Mouse (Mus musculus) neural tube, embryonic 15.5 days (tissue): ENCODE data around the gene Sytl1. TPM values are rescaled to one million over a fixed set of nuclear protein-coding genes. Genes with fewer than 3 reads are reported as not detected.

ENCODE experiments used
- ATAC-seq: fragments of 200-750 bp; cut with Nextera tagmentation; 2 replicates; pipeline ENCODE4 v1.8.0; 2017; ENCODE audit warnings: mild to moderate bottlenecking, moderate TSS enrichment, moderate library complexity; ENCODE audit not compliant: low FRiP score
- H3K27ac ChIP-seq: fragments of 300-500 bp; sonication (generic); replicated peaks from 2 replicates; pipeline ENCODE4 v1.5.1; 2015; ENCODE audit warnings: mild to moderate bottlenecking, inconsistent platforms
- H3K27me3 ChIP-seq: fragments of 300-500 bp; sonication (generic); replicated peaks from 2 replicates; pipeline ENCODE4 v1.6.1; 2015; ENCODE audit warnings: inconsistent platforms
- H3K36me3 ChIP-seq: fragments of 300-500 bp; sonication (generic); 2 replicates; pipeline ENCODE4 v1.6.1; 2015; ENCODE audit warnings: inconsistent platforms
- H3K4me1 ChIP-seq: fragments of 300-500 bp; sonication (generic); 2 replicates; pipeline ENCODE4 v1.6.1; 2015; ENCODE audit warnings: inconsistent platforms
- H3K4me2 ChIP-seq: fragments of 300-500 bp; sonication (generic); 2 replicates; pipeline ENCODE4 v1.6.1; 2015; ENCODE audit warnings: inconsistent platforms, mild to moderate bottlenecking, moderate library complexity
- H3K4me3 ChIP-seq: fragments of 300-500 bp; sonication (generic); replicated peaks from 2 replicates; pipeline ENCODE4 v1.5.1; 2015; ENCODE audit warnings: mild to moderate bottlenecking, inconsistent platforms
- H3K9ac ChIP-seq: fragments of 300-500 bp; sonication (generic); replicated peaks from 2 replicates; pipeline ENCODE4 v1.6.1; 2015; ENCODE audit warnings: mild to moderate bottlenecking, inconsistent platforms
- H3K9me3 ChIP-seq: fragments of 300-500 bp; sonication (generic); replicated peaks from 2 replicates; pipeline ENCODE4 v1.6.1; 2016; ENCODE audit warnings: inconsistent platforms
- WGBS: fragments of 180-500 bp; shearing (Covaris S2); methylation state at CpG from one replicate; pipeline ENCODE4 v1.1.7; 2015; ENCODE audit warnings: mixed read lengths; 5-methylcytosine and 5-hydroxymethylcytosine counted together
- polyA plus RNA-seq: library from polyadenylated mRNA; unstranded; fragments of >200 nt; fragmentation: Nextera tagmentation; extraction: Ambion mirVana; gene quantifications from 2 replicates; pipeline ENCODE4 v1.2.1, GENCODE M21; 2015

Sytl1 gene
- polyA plus RNA-seq, 1 experiment from 2014 or later: 0.20 TPM

DNA sequence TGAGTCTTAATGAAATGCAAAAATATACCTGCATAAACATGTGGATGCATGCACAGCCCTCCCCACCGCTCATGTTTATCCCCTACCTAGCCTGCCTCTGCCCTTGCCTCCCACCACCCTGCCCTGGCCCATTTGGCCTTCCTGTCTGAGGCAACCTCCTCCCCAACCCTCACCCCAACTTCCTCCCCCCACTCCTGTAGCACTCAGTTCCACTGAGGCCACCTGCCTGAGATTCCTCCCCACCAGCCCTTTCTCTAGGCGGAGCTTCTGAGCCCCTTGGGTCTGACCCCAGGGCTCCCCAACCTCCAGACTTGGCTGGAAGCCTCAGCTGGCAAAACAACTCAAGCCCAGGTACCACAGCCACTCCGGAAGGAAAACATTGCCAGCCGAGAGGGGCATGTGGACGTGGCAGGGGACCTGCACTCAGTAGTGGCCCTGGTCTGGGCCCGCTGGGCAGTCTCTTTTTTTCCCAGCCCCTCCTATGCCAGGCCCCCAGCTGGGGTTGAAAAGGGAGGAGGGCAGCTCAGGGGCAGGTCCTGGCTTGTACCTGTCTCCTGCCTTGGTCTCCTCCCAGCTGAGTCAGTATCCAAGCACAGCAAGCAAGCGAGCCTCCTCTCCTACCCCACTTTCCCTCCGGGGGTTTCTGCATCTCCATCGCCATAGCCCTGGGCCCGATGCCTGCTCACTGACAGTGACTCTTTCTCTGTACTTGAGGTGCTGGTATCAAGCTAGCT is 1.1 kb downstream of the Sytl1 start:
- ATAC-seq: no peak
- 52% methylated on average over 10 of the region's 10 CpGs for WGBS
- H3K9me3 ChIP-seq: no peaks in the 10 kb centered on the region
- H3K4me3 ChIP-seq: no peak overlapping the region
- peaks cover 2% of the 10 kb centered on the region; the same call in 1 of the 2 replicates for H3K4me1 ChIP-seq
- no peak overlapping the region for H3K27ac ChIP-seq
- peaks cover 9% of the 10 kb centered on the region for H3K27me3 ChIP-seq
- no peak overlapping the region for H3K4me2 ChIP-seq
- H3K36me3 ChIP-seq: peaks cover 34% of the 10 kb centered on the region
- no peak overlapping the region for H3K9ac ChIP-seq

DNA sequence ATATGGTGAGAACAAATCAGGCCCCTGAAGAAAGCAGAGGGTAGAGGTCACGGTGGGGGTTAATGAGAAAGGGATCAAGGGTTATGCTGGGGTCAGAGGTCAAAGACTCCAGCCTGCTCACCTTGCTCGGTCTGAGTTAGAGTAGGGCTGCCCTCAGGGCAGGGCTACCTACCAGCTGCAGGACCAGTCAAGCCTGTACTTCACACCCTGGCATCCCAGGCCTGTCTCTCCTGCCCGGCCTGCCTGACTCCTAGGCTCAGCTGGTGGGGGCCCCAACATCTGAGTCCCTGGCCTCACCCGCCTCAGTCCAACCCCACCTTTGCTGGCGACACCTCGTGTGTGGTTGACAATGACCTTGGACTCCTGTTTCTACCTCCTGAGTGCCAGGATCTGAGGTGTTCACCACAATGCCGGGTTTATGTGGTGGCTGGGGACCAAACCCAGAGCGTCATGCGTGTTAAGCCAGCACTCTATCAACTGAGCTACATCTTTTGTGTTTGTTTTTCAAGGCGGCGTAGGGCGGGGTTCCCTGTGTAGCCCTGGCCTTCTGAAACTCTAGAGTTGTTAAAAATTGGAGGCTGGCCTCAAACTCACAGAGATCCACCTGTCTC is 5.0 kb downstream of the Sytl1 start:
- WGBS: 85% methylated on average over 12 of the region's 12 CpGs

DNA sequence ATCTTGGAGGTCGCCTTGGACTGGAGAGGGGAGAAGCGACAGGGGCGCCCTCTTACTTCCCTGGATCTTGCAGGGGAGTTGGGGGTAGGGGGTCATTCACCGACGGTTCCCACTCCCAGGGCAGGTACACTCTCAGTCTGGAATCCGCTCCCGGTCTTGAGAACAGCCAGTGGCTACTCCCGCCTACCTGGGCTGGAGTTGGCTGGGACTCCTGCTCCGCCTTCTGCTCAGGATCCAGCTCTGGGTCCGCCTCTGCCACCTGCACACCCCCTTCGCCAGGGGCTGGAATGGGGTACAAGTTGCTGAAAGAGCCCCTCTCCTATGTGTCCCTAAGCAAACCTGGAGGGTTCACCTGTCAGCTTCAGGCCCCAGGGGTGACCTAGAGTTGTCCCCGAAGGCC is 5.7 kb downstream of the Sytl1 start:
- Histone ChIP-seq H3K4me3 (no peak overlapping the region), H3K27ac (no peak overlapping the region), H3K9ac (no peak overlapping the region), H3K9me3 (no peaks in the 10 kb centered on the region), H3K36me3 (no peaks in the 10 kb centered on the region), H3K4me1 (peaks cover 4% of the 10 kb centered on the region; the same call in 1 of the 2 replicates), H3K27me3 (peaks cover 44% of the 10 kb centered on the region), H3K4me2 (no peak overlapping the region)
- 40% methylated on average over 12 of the region's 12 CpGs for WGBS
- no peak for ATAC-seq

More for the DNA sequence above, 5.0 kb downstream of the Sytl1 start:
- H3K27ac ChIP-seq: no peak overlapping the region
- peaks cover 37% of the 10 kb centered on the region for H3K27me3 ChIP-seq
- H3K9ac ChIP-seq: no peak overlapping the region
- no peak overlapping the region for H3K4me2 ChIP-seq
- no peak for ATAC-seq
- no peaks in the 10 kb centered on the region for H3K36me3 ChIP-seq
- peaks cover 4% of the 10 kb centered on the region; the same call in 1 of the 2 replicates for H3K4me1 ChIP-seq
- H3K9me3 ChIP-seq: no peaks in the 10 kb centered on the region
- no peak overlapping the region for H3K4me3 ChIP-seq

DNA sequence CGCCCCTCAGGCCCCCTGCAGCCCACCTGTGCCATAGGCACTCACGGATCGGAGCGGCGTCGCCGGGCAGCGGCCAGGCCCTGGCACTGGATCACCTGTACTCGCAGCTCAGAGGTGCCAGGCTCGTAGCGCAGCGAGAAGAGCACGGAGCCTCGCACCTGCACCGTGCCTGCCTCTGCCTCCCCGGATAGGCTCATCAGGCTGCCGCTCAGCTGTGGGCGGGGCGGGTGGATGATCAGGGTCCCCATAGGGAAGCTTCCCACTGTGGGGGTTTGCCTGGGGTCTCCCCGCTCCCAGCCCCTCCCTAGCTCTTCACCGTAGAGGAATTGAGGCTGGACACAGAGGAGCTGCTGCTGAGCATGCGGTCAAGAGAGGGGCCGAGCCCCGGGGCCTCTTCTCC is 6.1 kb downstream of the Sytl1 start:
- no peak overlapping the region for H3K4me3 ChIP-seq
- H3K4me2 ChIP-seq: 0 out of 2 replicates have a peak overlapping the region, but pooled peaks have one; percentile 17
- H3K27ac ChIP-seq: no peak overlapping the region
- WGBS: 15% methylated on average over 24 of the region's 24 CpGs
- H3K27me3 ChIP-seq: peaks cover 48% of the 10 kb centered on the region
- no peak overlapping the region for H3K9ac ChIP-seq
- no peaks in the 10 kb centered on the region for H3K9me3 ChIP-seq
- H3K4me1 ChIP-seq: peaks cover 4% of the 10 kb centered on the region; the same call in 1 of the 2 replicates
- H3K36me3 ChIP-seq: no peaks in the 10 kb centered on the region
- ATAC-seq: no peak

DNA sequence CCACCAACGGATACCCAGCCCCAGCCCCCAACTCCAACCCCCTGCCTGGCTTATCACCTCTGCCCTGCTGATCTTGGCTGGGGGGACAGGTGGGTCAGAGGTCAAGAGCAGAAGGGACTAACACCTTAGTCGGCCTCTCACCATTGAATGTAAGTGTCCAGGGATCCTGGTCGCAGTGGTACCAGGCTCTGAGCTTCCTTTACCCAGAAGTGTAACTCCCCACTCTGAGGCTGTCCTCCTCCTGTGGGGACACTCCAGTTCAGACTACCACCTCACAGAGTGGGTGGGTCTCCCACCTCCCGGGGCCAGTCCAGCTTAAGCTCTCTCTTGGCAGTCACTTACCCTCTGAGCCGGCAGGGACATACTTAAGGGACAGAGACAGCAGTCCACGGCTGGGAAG is 7.5 kb downstream of the Sytl1 start:
- no peak for ATAC-seq
- Histone ChIP-seq H3K27me3 (peaks cover 61% of the 10 kb centered on the region), H3K4me1 (peaks cover 15% of the 10 kb centered on the region), H3K9ac (no peak overlapping the region), H3K4me2 (no peak overlapping the region), H3K4me3 (no peak overlapping the region), H3K9me3 (no peaks in the 10 kb centered on the region), H3K27ac (no peak overlapping the region), H3K36me3 (no peaks in the 10 kb centered on the region)
- 71% methylated on average over 6 of the region's 6 CpGs for WGBS

- Histone ChIP-seq H3K36me3 (no peaks in the 10 kb centered on the region), H3K9me3 (no peaks in the 10 kb centered on the region), H3K4me1 (peaks cover 16% of the 10 kb centered on the region), H3K4me2 (no peak overlapping the region), H3K4me3 (no peak overlapping the region), H3K9ac (no peak overlapping the region), H3K27ac (no peak overlapping the region), H3K27me3 (peaks cover 79% of the 10 kb centered on the region)
- ATAC-seq: no peak
- 45% methylated on average over 12 of the region's 12 CpGs for WGBS
These were observed 9.5 kb downstream of the Sytl1 start for GRCm38 (mm10) chr4:133253412-133253811.

- no peaks in the 10 kb centered on the region for H3K36me3 ChIP-seq
- no peak overlapping the region for H3K4me3 ChIP-seq
- no peak overlapping the region for H3K4me2 ChIP-seq
- H3K27me3 ChIP-seq: peaks cover 84% of the 10 kb centered on the region
- H3K9ac ChIP-seq: no peak overlapping the region
- WGBS: 50% methylated on average over 4 of the region's 4 CpGs
- peaks cover 16% of the 10 kb centered on the region for H3K4me1 ChIP-seq
- no peaks in the 10 kb centered on the region for H3K9me3 ChIP-seq
- no peak overlapping the region for H3K27ac ChIP-seq
- ATAC-seq: no peak
These were observed 10.8 kb downstream of the Sytl1 start for GRCm38 (mm10) chr4:133252089-133252488.

DNA sequence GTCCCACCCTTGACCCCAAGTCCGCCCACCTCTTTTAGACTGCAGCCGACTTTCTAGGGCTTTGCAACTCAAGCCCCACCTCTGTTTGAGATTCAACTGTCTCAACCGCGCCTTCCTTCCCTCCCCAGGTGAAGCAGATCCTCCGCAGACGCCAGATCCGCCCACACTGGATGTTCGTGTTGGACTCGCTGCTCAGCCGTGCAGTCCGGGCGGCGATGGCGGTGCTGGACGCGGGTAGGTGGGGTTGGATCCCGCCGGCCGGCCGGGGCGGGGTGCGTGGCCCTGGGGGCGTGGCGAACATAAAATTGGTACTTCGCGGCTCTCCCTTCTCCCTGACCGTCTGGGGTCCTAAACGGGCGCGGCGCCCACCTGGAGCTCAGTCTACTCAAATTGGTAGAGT is 11.7 kb downstream of the Sytl1 start:
- peak overlapping the region; percentile 31 for H3K4me3 ChIP-seq
- no peak overlapping the region for H3K27ac ChIP-seq
- H3K36me3 ChIP-seq: no peaks in the 10 kb centered on the region
- H3K4me2 ChIP-seq: peak overlapping the region; percentile 55
- no peaks in the 10 kb centered on the region for H3K9me3 ChIP-seq
- peaks cover 84% of the 10 kb centered on the region for H3K27me3 ChIP-seq
- H3K9ac ChIP-seq: peak overlapping the region; percentile 38
- peaks cover 12% of the 10 kb centered on the region for H3K4me1 ChIP-seq
- WGBS: 2% methylated on average over 31 of the region's 31 CpGs
- no peak for ATAC-seq

GRCm38 (mm10) chr4:133250609-133251008 is 12.3 kb downstream of the Sytl1 start:
- Histone ChIP-seq H3K9me3 (no peaks in the 10 kb centered on the region), H3K27me3 (peaks cover 84% of the 10 kb centered on the region), H3K4me1 (peaks cover 12% of the 10 kb centered on the region), H3K9ac (peak overlapping the region; percentile 38; the same call in 1 of the 2 replicates), H3K4me3 (peak overlapping the region; percentile 31), H3K4me2 (peak overlapping the region; percentile 55), H3K27ac (no peak overlapping the region), H3K36me3 (no peaks in the 10 kb centered on the region)
- 2% methylated on average over 22 of the region's 22 CpGs for WGBS
- 0 out of 2 replicates have a peak, but pooled peaks have one; percentile 31 for ATAC-seq

DNA sequence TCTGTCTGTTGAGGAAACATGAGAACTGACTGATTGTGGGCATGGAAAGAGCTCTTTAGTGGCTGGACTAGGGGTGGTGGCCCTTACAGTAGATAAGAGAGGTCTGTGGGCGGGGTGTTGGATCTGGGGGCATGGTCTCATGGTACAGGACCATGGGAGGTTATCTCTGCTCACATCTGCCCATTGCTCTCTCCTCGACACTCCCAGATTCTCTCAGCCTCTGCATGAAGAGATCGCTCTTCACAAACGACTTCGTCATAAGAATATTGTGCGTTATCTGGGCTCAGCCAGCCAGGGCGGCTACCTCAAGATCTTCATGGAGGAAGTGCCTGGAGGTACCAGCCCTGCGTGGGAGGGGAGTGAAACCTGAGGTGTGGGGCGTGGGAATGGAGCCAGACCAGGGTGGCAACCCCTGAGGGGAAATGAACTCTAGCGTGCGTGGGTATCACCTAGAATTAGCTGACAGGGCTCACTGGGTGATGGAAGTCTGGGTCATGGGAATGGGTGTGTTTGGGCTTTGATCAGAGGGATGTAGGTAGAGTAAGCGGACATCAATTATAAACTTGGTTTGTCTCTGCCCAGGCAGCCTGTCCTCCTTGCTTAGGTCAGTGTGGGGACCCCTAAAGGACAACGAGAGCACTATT is 15.0 kb downstream of the Sytl1 start:
- no peak for ATAC-seq
- H3K27me3 ChIP-seq: peaks cover 86% of the 10 kb centered on the region
- H3K4me2 ChIP-seq: no peak overlapping the region
- H3K9ac ChIP-seq: no peak overlapping the region
- H3K4me3 ChIP-seq: no peak overlapping the region
- WGBS: 81% methylated on average over 13 of the region's 13 CpGs
- H3K36me3 ChIP-seq: no peaks in the 10 kb centered on the region
- peaks cover 12% of the 10 kb centered on the region for H3K4me1 ChIP-seq
- H3K9me3 ChIP-seq: no peaks in the 10 kb centered on the region
- H3K27ac ChIP-seq: no peak overlapping the region

DNA sequence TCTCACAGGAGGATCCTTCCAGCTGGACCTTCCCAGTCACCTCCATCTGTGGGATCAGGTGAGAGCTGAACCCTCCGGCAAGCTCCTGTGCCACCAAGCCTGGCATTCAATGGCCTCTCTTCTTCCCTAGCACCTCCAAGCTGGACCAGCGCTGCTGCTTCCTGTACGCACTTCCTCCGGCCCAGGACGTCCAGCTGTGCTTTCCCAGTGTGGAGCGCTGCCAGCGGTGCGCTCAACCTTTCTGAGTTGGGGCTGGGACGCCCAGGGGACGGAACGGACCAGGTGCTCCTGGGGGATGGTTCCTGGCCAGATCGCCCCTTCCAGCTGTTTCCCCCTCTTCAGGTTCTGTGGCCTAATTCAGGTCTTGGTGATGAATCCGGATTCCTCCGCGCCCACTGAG is 15.8 kb downstream of the Sytl1 start:
- 28% methylated on average over 15 of the region's 15 CpGs for WGBS
- no peak overlapping the region for H3K27ac ChIP-seq

GRCm38 (mm10) chr4:133244289-133244688 is 18.6 kb downstream of the Sytl1 start:
- H3K27ac ChIP-seq: no peak overlapping the region
- peaks cover 15% of the 10 kb centered on the region for H3K4me1 ChIP-seq
- ATAC-seq: no peak
- no peak overlapping the region for H3K4me3 ChIP-seq
- 83% methylated on average over 1 of the region's 1 CpGs for WGBS
- H3K27me3 ChIP-seq: peaks cover 82% of the 10 kb centered on the region
- no peak overlapping the region for H3K9ac ChIP-seq
- no peak overlapping the region for H3K4me2 ChIP-seq
- H3K36me3 ChIP-seq: no peaks in the 10 kb centered on the region
- H3K9me3 ChIP-seq: no peaks in the 10 kb centered on the region

More for the DNA sequence above, 15.8 kb downstream of the Sytl1 start:
- ATAC-seq: no peak
- Histone ChIP-seq H3K4me3 (no peak overlapping the region), H3K4me2 (no peak overlapping the region), H3K9me3 (no peaks in the 10 kb centered on the region), H3K27me3 (peaks cover 86% of the 10 kb centered on the region), H3K9ac (no peak overlapping the region), H3K4me1 (peaks cover 12% of the 10 kb centered on the region), H3K36me3 (no peaks in the 10 kb centered on the region)
